Mouse (Mus musculus) inflammation-experienced regulatory T-cells (primary cell): ENCODE results near the gene Gm1527. TPM values are rescaled to one million over a fixed set of nuclear protein-coding genes. Genes with fewer than 3 reads are reported as not detected.

Experiments used
- polyA plus RNA-seq, 2 experiments: library from polyadenylated mRNA; unstranded; fragments of 100-300 nt; shearing (Covaris generic); gene quantifications; one replicate each; pipeline ENCODE4 v1.2.1; 2017

Gene Gm1527
- polyA plus RNA-seq, result not detected

GRCm38 (mm10) chr3:28892317-28892716 lies at the start of gene Gm1527:
Gene Gm1527 (plus strand): TSS chr3:28892617.

Other genes starting within 250 kb of the Gm1527 start
- under 1 TPM; 0.17 to 0.58 TPM for gene Slc2a2, start 194.7 kb upstream of the Gm1527 start, polyA plus RNA-seq
- 10 to 100 TPM in 1 of 2 experiments, 1 to 10 TPM in 1; 8.7 to 10.3 TPM for gene Eif5a2, start 111.3 kb upstream of the Gm1527 start, polyA plus RNA-seq
- gene Rpl22l1, start 87.2 kb upstream of the Gm1527 start, polyA plus RNA-seq, result 100 to 1,000 TPM; 250 to 254 TPM
- gene Egfem1, start 189.4 kb downstream of the Gm1527 start, polyA plus RNA-seq, result not detected